Mouse (Mus musculus) heart, adult 2 months (tissue): ENCODE data around the gene Maml2. TPM values are rescaled to one million over a fixed set of nuclear protein-coding genes. Genes with fewer than 3 reads are reported as not detected.

ENCODE experiments used
- DNase-seq, 2 experiments: peaks; one replicate each; pipeline ENCODE4 v3.0.0; 2021
- H3K27ac ChIP-seq: fragments of 200-600 bp; 2 replicates; pipeline ENCODE4 v1.8.1; 2022
- H3K27me3 ChIP-seq: fragments of 200-500 bp; 2 replicates; pipeline ENCODE4 v1.6.1; 2012; ENCODE audit warnings: mild to moderate bottlenecking, low read length, inconsistent platforms, mixed read lengths; ENCODE audit not compliant: control insufficient read depth, insufficient read depth
- H3K36me3 ChIP-seq: fragments of 200-500 bp; 2 replicates; pipeline ENCODE4 v1.6.1; 2012; ENCODE audit warnings: low read length, inconsistent platforms; ENCODE audit not compliant: control insufficient read depth, insufficient read depth
- H3K4me1 ChIP-seq: fragments of 200-500 bp; 2 replicates; pipeline ENCODE4 v1.6.1; 2011; ENCODE audit warnings: low read length; ENCODE audit not compliant: control insufficient read depth, insufficient read depth
- H3K4me3 ChIP-seq: fragments of 200-600 bp; 2 replicates; pipeline ENCODE4 v1.8.1; 2022
- H3K79me2 ChIP-seq: fragments of 200-500 bp; replicated peaks from 2 replicates; pipeline ENCODE4 v1.6.1; 2012; ENCODE audit warnings: mild to moderate bottlenecking, inconsistent platforms, low read length, moderate library complexity, mixed read lengths; ENCODE audit not compliant: control insufficient read depth, insufficient read depth
- H3K9ac ChIP-seq: fragments of 200-500 bp; 2 replicates; pipeline ENCODE4 v1.6.1; 2012; ENCODE audit warnings: low read depth, mild to moderate bottlenecking, control low read depth, inconsistent platforms, low read length, mixed read lengths
- CTCF ChIP-seq: fragments of 200-600 bp; IDR thresholded peaks from 2 replicates; pipeline ENCODE4 v1.8.1; 2022; ENCODE audit warnings: antibody characterized with exemption, mild to moderate bottlenecking, moderate library complexity
- EP300 ChIP-seq: fragments of 200-500 bp; IDR thresholded peaks from 2 replicates; pipeline ENCODE4 v1.6.1; 2011; ENCODE audit warnings: low read depth, low read length, control low read depth; ENCODE audit not compliant: insufficient read depth
- POLR2A ChIP-seq: fragments of 200-500 bp; IDR thresholded peaks from 2 replicates; pipeline ENCODE4 v1.6.1; 2011; ENCODE audit warnings: mild to moderate bottlenecking, low read depth, low read length, control low read depth; ENCODE audit not compliant: insufficient read depth
- WGBS: fragments of 180-500 bp; shearing (Covaris S2); methylation state at CpG from one replicate; pipeline ENCODE4 v1.1.7; 2018; 5-methylcytosine and 5-hydroxymethylcytosine counted together
- intact Hi-C: fragments of 180-260 bp; cut with DNase I; formaldehyde crosslinking; loops from one replicate; pipeline ENCODE4 v1.15.1; 2025
- polyA plus RNA-seq: library from polyadenylated mRNA; depleted of rRNA; stranded (reverse); fragments of >200 nt; gene quantifications from 2 replicates; pipeline ENCODE4 v1.2.3, GENCODE M21; 2012
- total RNA-seq, 2 experiments: library from RNA; stranded (reverse); gene quantifications; 2 replicates each; pipeline ENCODE4 v1.2.3; 2021

Gene Maml2
- total and polyA plus RNA-seq, 3 experiments: 4.8 to 6.5 (median 5.7) TPM

GRCm38 (mm10) chr9:13443484-13444211, 145.9 kb downstream of the Maml2 start:
- TF ChIP-seq CTCF (no peak), EP300 (no peak), POLR2A (no peak)
- no peaks in the 10 kb centered on the region; the same call in 1 of the 2 replicates for H3K79me2 ChIP-seq
- intact Hi-C loops: loop anchor here (5.0 kb wide), 2 partner anchors 146 to 209 kb away; partner anchors contain the start of gene Maml2
- H3K4me3 ChIP-seq: no peak overlapping the region
- H3K4me1 ChIP-seq: peaks cover 12% of the 10 kb centered on the region
- no peaks in the 10 kb centered on the region; the same call in 1 of the 2 replicates for H3K36me3 ChIP-seq
- no peaks in the 10 kb centered on the region for H3K27me3 ChIP-seq
- 46% methylated on average over 1 of the region's 1 CpGs for WGBS
- peak overlapping the region; percentile 2 for H3K27ac ChIP-seq
- DNase-seq: no peak
- H3K9ac ChIP-seq: no peak overlapping the region

- Histone ChIP-seq H3K9ac (no peak overlapping the region), H3K27ac (no peak overlapping the region), H3K36me3 (no peaks in the 10 kb centered on the region; the same call in 1 of the 2 replicates), H3K4me3 (no peak overlapping the region), H3K27me3 (no peaks in the 10 kb centered on the region), H3K79me2 (peaks cover 2% of the 10 kb centered on the region), H3K4me1 (peaks cover 12% of the 10 kb centered on the region)
- 88% methylated on average over 1 of the region's 1 CpGs for WGBS
- no peak for DNase-seq
- intact Hi-C loops: no loop called here
- TF ChIP-seq POLR2A (no peak), CTCF (no peak), EP300 (no peak)
These were observed 148.5 kb downstream of the Maml2 start for GRCm38 (mm10) chr9:13446236-13446635.

- DNase-seq: no peak
- WGBS: 63% methylated on average over 4 of the region's 4 CpGs
- Histone ChIP-seq H3K27me3 (no peaks in the 10 kb centered on the region), H3K4me3 (no peak within 1 kb of the TSS), H3K79me2 (peaks cover 3% of the 10 kb centered on the region), H3K9ac (no peak within 1 kb of the TSS), H3K36me3 (no peaks in the 10 kb centered on the region; the same call in 1 of the 2 replicates), H3K4me1 (peaks cover 11% of the 10 kb centered on the region), H3K27ac (no peak within 1 kb of the TSS)
- no peak for TF ChIP-seq CTCF
- no peak for TF ChIP-seq EP300
- TF ChIP-seq POLR2A: no peak
- intact Hi-C loops: no loop called here
These were observed 149.0 kb downstream of the Maml2 start, which contains the start of gene Gm17571 for GRCm38 (mm10) chr9:13446703-13447285. TSS of gene Gm17571 (minus strand) at chr9:13446753.

GRCm38 (mm10) chr9:13448716-13449115, 151.0 kb downstream of the Maml2 start:
- Histone ChIP-seq H3K9ac (no peak overlapping the region), H3K27me3 (no peaks in the 10 kb centered on the region), H3K79me2 (peaks cover 3% of the 10 kb centered on the region), H3K27ac (no peak overlapping the region), H3K4me1 (peaks cover 1% of the 10 kb centered on the region; the same call in 1 of the 2 replicates), H3K4me3 (no peak overlapping the region), H3K36me3 (no peaks in the 10 kb centered on the region)
- no peak for TF ChIP-seq EP300
- TF ChIP-seq CTCF: no peak
- TF ChIP-seq POLR2A: no peak
- 90% methylated on average over 3 of the region's 3 CpGs for WGBS
- intact Hi-C loops: no loop called here
- DNase-seq: no peak

- no peak for TF ChIP-seq POLR2A
- no peak for TF ChIP-seq EP300
- TF ChIP-seq CTCF: no peak
- WGBS: 22% methylated on average over 7 of the region's 7 CpGs
- H3K4me1 ChIP-seq: peaks cover 9% of the 10 kb centered on the region
- no peak overlapping the region; the same call in 1 of the 2 replicates for H3K9ac ChIP-seq
- H3K4me3 ChIP-seq: no peak overlapping the region
- no peaks in the 10 kb centered on the region; the same call in 1 of the 2 replicates for H3K36me3 ChIP-seq
- peak overlapping the region; percentile 23 for H3K27ac ChIP-seq
- H3K27me3 ChIP-seq: peaks cover 1% of the 10 kb centered on the region; the same call in 1 of the 2 replicates
- peaks cover 3% of the 10 kb centered on the region for H3K79me2 ChIP-seq
- DNase-seq: no peak
- intact Hi-C loops: loop anchor here (5.0 kb wide), 1 partner anchor 43 kb away; no protein-coding TSS in a partner anchor
These were observed 156.9 kb downstream of the Maml2 start for GRCm38 (mm10) chr9:13454651-13455123.
